Mouse (Mus musculus): Measurements from ENCODE around the gene Anxa9. TPM values are rescaled to one million over a fixed set of nuclear protein-coding genes. Genes with fewer than 3 reads are reported as not detected.

Anxa9 gene
- total and polyA plus RNA-seq, 2 experiments from 2014 or later, result 0.11 to 0.49 TPM

- no peaks in the 10 kb centered on the region for H3K4me1 ChIP-seq (ENCODE audit: control insufficient read depth, insufficient read depth)
- ATAC-seq (ENCODE audit: insufficient read depth, low read depth), result no peak
- no peak within 1 kb of the TSS for H3K27ac ChIP-seq (ENCODE audit: low read depth)
- DNase-seq (ENCODE audit: low spot score), result no peak
- H3K36me3 ChIP-seq (replicated peaks; ENCODE audit: control insufficient read depth, insufficient read depth, low read length), result peaks cover 21% of the 10 kb centered on the region
- H3K4me3 ChIP-seq (ENCODE audit: low read depth, low read length), result no peak within 1 kb of the TSS
- no peak for TF ChIP-seq CTCF (IDR thresholded peaks at IDR 0.05; ENCODE audit: low read depth)
- no peak for TF ChIP-seq EP300 (IDR thresholded peaks at IDR 0.05; ENCODE audit: low read depth)
- no peaks in the 10 kb centered on the region for H3K27me3 ChIP-seq (ENCODE audit: control insufficient read depth, insufficient read depth, low read length)
- no peaks in the 10 kb centered on the region for H3K9me3 ChIP-seq (replicated peaks; ENCODE audit: control insufficient read depth, low read length)
- 55% methylated on average over 7 of the region's 7 CpGs for WGBS
- no peak within 1 kb of the TSS for H3K4me2 ChIP-seq (ENCODE audit: low read depth, low read length)
- no peak within 1 kb of the TSS for H3K9ac ChIP-seq (replicated peaks; ENCODE audit: low read depth, low read length)
Observed at GRCm38 (mm10) chr3:95250783-95251424, 56.1 kb downstream of the Anxa9 start, which contains the start of gene Bnipl. Bnipl (minus strand) TSS chr3:95251193.

- Histone ChIP-seq H3K27ac (ENCODE audit: low read depth) (no peak overlapping the region), H3K36me3 (replicated peaks; ENCODE audit: control insufficient read depth, insufficient read depth, low read length) (peaks cover 15% of the 10 kb centered on the region), H3K9ac (replicated peaks; ENCODE audit: low read depth, low read length) (no peak overlapping the region), H3K4me3 (ENCODE audit: low read depth, low read length) (no peak overlapping the region), H3K4me1 (ENCODE audit: control insufficient read depth, insufficient read depth) (no peaks in the 10 kb centered on the region), H3K9me3 (replicated peaks; ENCODE audit: control insufficient read depth, low read length) (no peaks in the 10 kb centered on the region), H3K27me3 (ENCODE audit: control insufficient read depth, insufficient read depth, low read length) (no peaks in the 10 kb centered on the region), H3K4me2 (ENCODE audit: low read depth, low read length) (no peak overlapping the region)
- no peak for TF ChIP-seq CTCF (IDR thresholded peaks at IDR 0.05; ENCODE audit: low read depth)
- no peak for TF ChIP-seq EP300 (IDR thresholded peaks at IDR 0.05; ENCODE audit: low read depth)
- DNase-seq (ENCODE audit: low spot score) (no peak), ATAC-seq (ENCODE audit: insufficient read depth, low read depth) (no peak)
- 81% methylated on average over 5 of the region's 5 CpGs for WGBS
Observed at GRCm38 (mm10) chr3:95250361-95250760, 56.6 kb downstream of the Anxa9 start.

GRCm38 (mm10) chr3:95247660-95248336 lies 59.2 kb downstream of the Anxa9 start:
- no peak overlapping the region for H3K27ac ChIP-seq (ENCODE audit: low read depth)
- H3K27me3 ChIP-seq (ENCODE audit: control insufficient read depth, insufficient read depth, low read length), result no peaks in the 10 kb centered on the region
- ATAC-seq (ENCODE audit: insufficient read depth, low read depth) (no peak), DNase-seq (ENCODE audit: low spot score) (no peak)
- WGBS, result 45% methylated on average over 1 of the region's 1 CpGs
- H3K36me3 ChIP-seq (replicated peaks; ENCODE audit: control insufficient read depth, insufficient read depth, low read length), result peaks cover under 1% of the 10 kb centered on the region; the same call in 1 of the 2 replicates
- no peaks in the 10 kb centered on the region for H3K9me3 ChIP-seq (replicated peaks; ENCODE audit: control insufficient read depth, low read length)
- no peak for TF ChIP-seq EP300 (IDR thresholded peaks at IDR 0.05; ENCODE audit: low read depth)
- TF ChIP-seq CTCF (IDR thresholded peaks at IDR 0.05; ENCODE audit: low read depth), result no peak
- H3K4me2 ChIP-seq (ENCODE audit: low read depth, low read length), result no peak overlapping the region
- H3K4me1 ChIP-seq (ENCODE audit: control insufficient read depth, insufficient read depth), result no peaks in the 10 kb centered on the region
- no peak overlapping the region for H3K9ac ChIP-seq (replicated peaks; ENCODE audit: low read depth, low read length)
- H3K4me3 ChIP-seq (ENCODE audit: low read depth, low read length), result no peak overlapping the region

- Histone ChIP-seq H3K4me3 (ENCODE audit: low read depth, low read length) (no peak overlapping the region), H3K27me3 (ENCODE audit: control insufficient read depth, insufficient read depth, low read length) (no peaks in the 10 kb centered on the region), H3K9me3 (replicated peaks; ENCODE audit: control insufficient read depth, low read length) (no peaks in the 10 kb centered on the region), H3K4me2 (ENCODE audit: low read depth, low read length) (no peak overlapping the region), H3K27ac (ENCODE audit: low read depth) (no peak overlapping the region), H3K36me3 (replicated peaks; ENCODE audit: control insufficient read depth, insufficient read depth, low read length) (no peaks in the 10 kb centered on the region; the same call in 1 of the 2 replicates), H3K9ac (replicated peaks; ENCODE audit: low read depth, low read length) (no peak overlapping the region), H3K4me1 (ENCODE audit: control insufficient read depth, insufficient read depth) (no peaks in the 10 kb centered on the region)
- DNase-seq (ENCODE audit: low spot score) (no peak), ATAC-seq (ENCODE audit: insufficient read depth, low read depth) (no peak)
- TF ChIP-seq CTCF (IDR thresholded peaks at IDR 0.05; ENCODE audit: low read depth) (no peak), EP300 (IDR thresholded peaks at IDR 0.05; ENCODE audit: low read depth) (no peak)
- WGBS, result 65% methylated on average over 5 of the region's 5 CpGs
Observed at GRCm38 (mm10) chr3:95246465-95247231, 60.3 kb downstream of the Anxa9 start.

Other genes with a start within 250 kb of the Anxa9 start
- gene Pip5k1a, start 200.2 kb downstream of the Anxa9 start, total RNA-seq (2014; rRNA removed; ENCODE audit: low replicate concordance), result 36.6 and 50.5 TPM in 2 replicates
- 13.8 and 14.5 TPM in 2 replicates for gene Pip5k1a, start 200.2 kb downstream of the Anxa9 start, polyA plus RNA-seq (2015; fragmentation: Nextera tagmentation; extraction: Ambion mirVana)
- 54.9 and 69.3 TPM in 2 replicates for gene Vps72, start 196.2 kb downstream of the Anxa9 start, total RNA-seq (2014; rRNA removed; ENCODE audit: low replicate concordance)
- gene Vps72, start 196.2 kb downstream of the Anxa9 start, polyA plus RNA-seq (2015; fragmentation: Nextera tagmentation; extraction: Ambion mirVana), result 60.8 and 66.9 TPM in 2 replicates
- gene Tmod4, start 182.7 kb downstream of the Anxa9 start, total RNA-seq (2014; rRNA removed; ENCODE audit: low replicate concordance), result 1.2 and 14.3 TPM in 2 replicates
- 2.7 and 2.9 TPM in 2 replicates for gene Tmod4, start 182.7 kb downstream of the Anxa9 start, polyA plus RNA-seq (2015; fragmentation: Nextera tagmentation; extraction: Ambion mirVana)
- 16.7 and 38.2 TPM in 2 replicates for gene Scnm1, start 173.2 kb downstream of the Anxa9 start, total RNA-seq (2014; rRNA removed; ENCODE audit: low replicate concordance)
- gene Scnm1, start 173.2 kb downstream of the Anxa9 start, polyA plus RNA-seq (2015; fragmentation: Nextera tagmentation; extraction: Ambion mirVana), result 57.6 and 57.7 TPM in 2 replicates
- gene Lysmd1, start 173.1 kb downstream of the Anxa9 start, total RNA-seq (2014; rRNA removed; ENCODE audit: low replicate concordance), result 6.1 and 7.1 TPM in 2 replicates
- 8.7 and 10.4 TPM in 2 replicates for gene Lysmd1, start 173.1 kb downstream of the Anxa9 start, polyA plus RNA-seq (2015; fragmentation: Nextera tagmentation; extraction: Ambion mirVana)
- gene Tnfaip8l2, start 164.8 kb downstream of the Anxa9 start, total RNA-seq (2014; rRNA removed; ENCODE audit: low replicate concordance), result 0.27 and 5.4 TPM in 2 replicates
- 2.7 and 2.8 TPM in 2 replicates for gene Tnfaip8l2, start 164.8 kb downstream of the Anxa9 start, polyA plus RNA-seq (2015; fragmentation: Nextera tagmentation; extraction: Ambion mirVana)
- gene Sema6c, start 146.7 kb downstream of the Anxa9 start, total RNA-seq (2014; rRNA removed; ENCODE audit: low replicate concordance), result 6.8 and 14.8 TPM in 2 replicates
- 1.2 and 1.8 TPM in 2 replicates for gene Sema6c, start 146.7 kb downstream of the Anxa9 start, polyA plus RNA-seq (2015; fragmentation: Nextera tagmentation; extraction: Ambion mirVana)
- gene Gabpb2, start 89.3 kb downstream of the Anxa9 start, total RNA-seq (2014; rRNA removed; ENCODE audit: low replicate concordance), result 6.6 and 7.2 TPM in 2 replicates
- gene Gabpb2, start 89.3 kb downstream of the Anxa9 start, polyA plus RNA-seq (2015; fragmentation: Nextera tagmentation; extraction: Ambion mirVana), result 3.1 TPM in 2 replicates
- gene Cdc42se1, start 78.4 kb downstream of the Anxa9 start, total RNA-seq (2014; rRNA removed; ENCODE audit: low replicate concordance), result 75.5 and 78.2 TPM in 2 replicates
- gene Cdc42se1, start 78.4 kb downstream of the Anxa9 start, polyA plus RNA-seq (2015; fragmentation: Nextera tagmentation; extraction: Ambion mirVana), result 33.6 TPM in 2 replicates
- gene Mllt11, start 75.0 kb downstream of the Anxa9 start, total RNA-seq (2014; rRNA removed; ENCODE audit: low replicate concordance), result 4.3 and 6.1 TPM in 2 replicates
- 8.9 and 9.0 TPM in 2 replicates for gene Mllt11, start 75.0 kb downstream of the Anxa9 start, polyA plus RNA-seq (2015; fragmentation: Nextera tagmentation; extraction: Ambion mirVana)
- 1.1 TPM in 1 of 2 replicates, not detected in the other for gene Gm128, start 65.6 kb downstream of the Anxa9 start, total RNA-seq (2014; rRNA removed; ENCODE audit: low replicate concordance)
- 0.07 TPM in 1 of 2 replicates, not detected in the other for gene Gm128, start 65.6 kb downstream of the Anxa9 start, polyA plus RNA-seq (2015; fragmentation: Nextera tagmentation; extraction: Ambion mirVana)
- gene Bnipl, start 56.0 kb downstream of the Anxa9 start, total RNA-seq (2014; rRNA removed; ENCODE audit: low replicate concordance), result 3.9 TPM in 1 of 2 replicates, not detected in the other
- gene Bnipl, start 56.0 kb downstream of the Anxa9 start, polyA plus RNA-seq (2015; fragmentation: Nextera tagmentation; extraction: Ambion mirVana), result not detected in 2 replicates
- 28.0 and 64.4 TPM in 2 replicates for gene Mindy1, start 25.8 kb downstream of the Anxa9 start, total RNA-seq (2014; rRNA removed; ENCODE audit: low replicate concordance)
- 27.8 and 28.4 TPM in 2 replicates for gene Mindy1, start 25.8 kb downstream of the Anxa9 start, polyA plus RNA-seq (2015; fragmentation: Nextera tagmentation; extraction: Ambion mirVana)
- 28.6 and 35.6 TPM in 2 replicates for gene Prune1, start 25.1 kb downstream of the Anxa9 start, total RNA-seq (2014; rRNA removed; ENCODE audit: low replicate concordance)
- 22.5 and 23.0 TPM in 2 replicates for gene Prune1, start 25.1 kb downstream of the Anxa9 start, polyA plus RNA-seq (2015; fragmentation: Nextera tagmentation; extraction: Ambion mirVana)
- gene Cers2, start 7.6 kb upstream of the Anxa9 start, total RNA-seq (2014; rRNA removed; ENCODE audit: low replicate concordance), result 108 and 126 TPM in 2 replicates
- 88.4 and 89.4 TPM in 2 replicates for gene Cers2, start 7.6 kb upstream of the Anxa9 start, polyA plus RNA-seq (2015; fragmentation: Nextera tagmentation; extraction: Ambion mirVana)
- 9.5 and 11.3 TPM in 2 replicates for gene Setdb1, start 50.0 kb upstream of the Anxa9 start, total RNA-seq (2014; rRNA removed; ENCODE audit: low replicate concordance)
- gene Setdb1, start 50.0 kb upstream of the Anxa9 start, polyA plus RNA-seq (2015; fragmentation: Nextera tagmentation; extraction: Ambion mirVana), result 7.9 and 8.0 TPM in 2 replicates
- gene 4930558C23Rik, start 95.7 kb upstream of the Anxa9 start, total RNA-seq (2014; rRNA removed; ENCODE audit: low replicate concordance), result not detected in 2 replicates
- gene 4930558C23Rik, start 95.7 kb upstream of the Anxa9 start, polyA plus RNA-seq (2015; fragmentation: Nextera tagmentation; extraction: Ambion mirVana), result not detected in 2 replicates
- gene Arnt, start 127.2 kb upstream of the Anxa9 start, total RNA-seq (2014; rRNA removed; ENCODE audit: low replicate concordance), result 20.6 and 22.4 TPM in 2 replicates
- 20.1 and 23.0 TPM in 2 replicates for gene Arnt, start 127.2 kb upstream of the Anxa9 start, polyA plus RNA-seq (2015; fragmentation: Nextera tagmentation; extraction: Ambion mirVana)
- gene Ctsk, start 192.1 kb upstream of the Anxa9 start, total RNA-seq (2014; rRNA removed; ENCODE audit: low replicate concordance), result 5.4 and 11.6 TPM in 2 replicates
- gene Ctsk, start 192.1 kb upstream of the Anxa9 start, polyA plus RNA-seq (2015; fragmentation: Nextera tagmentation; extraction: Ambion mirVana), result 18.9 and 19.7 TPM in 2 replicates
- 6.4 and 9.9 TPM in 2 replicates for gene Ctss, start 219.6 kb upstream of the Anxa9 start, total RNA-seq (2014; rRNA removed; ENCODE audit: low replicate concordance)
- gene Ctss, start 219.6 kb upstream of the Anxa9 start, polyA plus RNA-seq (2015; fragmentation: Nextera tagmentation; extraction: Ambion mirVana), result 17.0 and 17.5 TPM in 2 replicates

Measured in heart, postnatal 0 days (tissue).